Mouse (Mus musculus): ENCODE measurements around the gene Pcnx. TPM values are rescaled to one million over a fixed set of nuclear protein-coding genes. Genes with fewer than 3 reads are reported as not detected.

Gene Pcnx
- polyA plus RNA-seq, 1 experiment = not detected

DNA sequence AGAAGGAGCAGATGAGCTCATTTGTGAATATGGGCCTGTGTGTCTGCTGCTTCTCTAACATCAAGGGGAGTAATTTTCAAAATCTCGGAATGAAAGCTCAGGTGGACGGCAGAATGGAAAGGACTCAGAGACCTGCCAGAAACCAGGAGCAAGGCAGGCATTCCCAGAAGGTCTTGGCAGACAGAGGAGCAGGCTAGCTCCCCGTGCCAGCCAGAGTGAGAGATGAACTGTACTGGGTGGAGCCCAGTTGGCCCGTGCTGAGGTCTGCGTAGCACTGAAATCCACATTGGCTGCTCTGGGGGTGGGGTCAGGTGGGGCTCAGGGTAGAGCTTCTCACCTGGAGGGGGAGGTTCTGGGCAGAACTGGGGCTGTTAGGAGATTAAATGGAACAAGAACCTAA lies 16.3 kb upstream of the Pcnx start:
- no peak for TF ChIP-seq GATA1 (IDR thresholded peaks at IDR 0.05; ENCODE audit: low read length)

GRCm38 (mm10) chr12:81844572-81844971 lies 15.3 kb upstream of the Pcnx start:
- no peak for TF ChIP-seq GATA1 (IDR thresholded peaks at IDR 0.05; ENCODE audit: low read length)

DNA sequence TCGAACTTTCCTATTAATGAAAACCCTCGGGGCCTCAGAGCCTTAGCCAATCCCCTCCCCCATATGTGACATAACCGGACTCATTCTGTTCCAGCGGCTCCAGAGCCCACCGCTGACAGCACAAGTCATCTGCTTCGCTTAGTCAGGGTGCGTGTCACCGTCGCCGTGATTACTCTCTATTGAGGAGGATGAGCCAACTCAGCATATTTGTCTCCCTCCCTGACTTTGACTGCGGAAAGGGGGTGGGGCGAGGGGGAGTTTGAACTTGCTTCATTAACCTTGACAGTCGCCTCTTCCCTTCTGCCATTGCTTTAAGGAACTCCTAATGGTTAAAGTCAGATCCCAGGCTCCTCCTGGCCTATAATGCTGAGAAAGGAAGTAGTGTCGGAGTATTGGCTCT lies 14.8 kb upstream of the Pcnx start:
- no peak for TF ChIP-seq GATA1 (IDR thresholded peaks at IDR 0.05; ENCODE audit: low read length)

GRCm38 (mm10) chr12:81849629-81850028 lies 10.2 kb upstream of the Pcnx start:
- no peak for TF ChIP-seq GATA1 (IDR thresholded peaks at IDR 0.05; ENCODE audit: low read length)

GRCm38 (mm10) chr12:81852551-81852950 lies 7.3 kb upstream of the Pcnx start:
- TF ChIP-seq GATA1 (IDR thresholded peaks at IDR 0.05; ENCODE audit: low read length) = no peak

DNA sequence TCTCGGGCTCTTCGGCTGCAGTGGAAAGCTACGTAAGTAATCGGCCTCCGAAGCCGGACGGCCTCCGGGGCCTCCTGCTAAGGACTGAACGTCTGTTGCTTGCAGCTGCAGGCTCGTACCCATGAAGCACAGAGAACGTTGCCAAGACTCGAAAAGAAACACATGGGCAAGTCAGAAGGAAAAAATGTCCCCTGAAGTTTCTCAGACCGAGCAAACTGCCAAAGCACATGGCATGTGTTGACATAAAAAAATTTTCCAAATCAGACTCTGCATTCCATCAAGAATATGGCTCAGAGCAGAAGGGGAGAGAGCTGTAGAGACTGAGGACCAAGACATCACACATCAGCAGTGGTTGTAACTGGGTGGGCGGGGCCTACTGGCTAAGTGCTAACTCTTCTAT lies 6.8 kb upstream of the Pcnx start:
- no peak for TF ChIP-seq GATA1 (IDR thresholded peaks at IDR 0.05; ENCODE audit: low read length)

DNA sequence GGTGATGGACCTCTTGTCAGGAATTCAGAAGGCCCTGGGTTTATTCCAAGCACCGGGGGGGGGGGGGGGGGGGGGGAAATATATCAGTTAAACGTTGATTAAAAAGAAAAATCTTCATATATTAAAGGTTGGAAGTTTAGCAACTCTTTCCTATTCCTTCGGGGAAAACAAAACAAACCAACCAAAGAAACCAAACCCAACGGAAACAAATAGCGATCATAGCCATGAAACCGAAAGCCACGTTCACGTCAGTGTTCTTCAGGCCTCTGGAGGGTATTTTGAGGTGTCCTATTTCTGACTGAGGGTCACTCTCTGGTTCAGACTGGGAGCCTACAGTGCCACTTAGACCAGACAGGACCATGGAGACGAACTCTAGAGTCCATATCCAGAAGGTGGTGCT lies 6.3 kb upstream of the Pcnx start:
- TF ChIP-seq GATA1 (IDR thresholded peaks at IDR 0.05; ENCODE audit: low read length) = no peak

DNA sequence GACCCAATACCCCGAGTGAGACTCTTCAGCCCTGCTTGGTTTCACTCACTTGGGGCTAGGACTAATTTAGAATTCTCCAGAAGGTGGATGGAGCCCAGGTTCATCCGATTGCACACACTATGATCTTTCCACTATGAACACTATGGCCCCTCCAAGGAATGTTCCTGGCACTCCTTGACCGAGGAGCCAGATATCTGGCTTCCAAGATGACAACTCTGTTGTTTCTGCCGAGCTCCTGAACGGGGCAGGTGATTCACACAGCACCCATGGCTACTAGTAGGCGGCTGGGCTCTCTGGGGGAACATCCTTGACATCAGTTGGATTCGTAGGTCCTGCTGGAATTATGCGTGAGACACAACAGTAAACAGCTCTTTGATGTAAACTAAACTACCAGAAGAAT lies 4.8 kb upstream of the Pcnx start:
- no peak for TF ChIP-seq GATA1 (IDR thresholded peaks at IDR 0.05; ENCODE audit: low read length)

DNA sequence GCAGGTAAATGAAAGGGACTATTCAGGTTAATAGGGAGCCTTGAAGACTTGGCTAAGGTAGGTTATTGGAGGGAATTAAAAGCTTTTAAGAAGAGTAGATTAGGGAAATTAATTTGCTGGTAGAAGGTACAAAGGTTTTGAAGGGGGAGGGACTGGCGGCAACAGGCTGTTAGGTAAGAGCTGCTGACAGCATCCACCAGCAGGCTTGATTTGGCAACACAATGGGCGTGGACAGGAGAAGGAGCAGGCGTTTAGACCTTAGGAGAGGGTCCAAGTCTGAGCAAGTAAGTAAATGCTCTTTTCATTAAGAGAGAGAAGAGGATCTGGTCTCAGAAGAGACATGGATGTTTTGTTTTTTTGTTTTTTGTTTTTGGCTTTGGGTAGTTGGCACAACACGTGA lies 3.1 kb upstream of the Pcnx start:
- no peak for TF ChIP-seq GATA1 (IDR thresholded peaks at IDR 0.05; ENCODE audit: low read length)

DNA sequence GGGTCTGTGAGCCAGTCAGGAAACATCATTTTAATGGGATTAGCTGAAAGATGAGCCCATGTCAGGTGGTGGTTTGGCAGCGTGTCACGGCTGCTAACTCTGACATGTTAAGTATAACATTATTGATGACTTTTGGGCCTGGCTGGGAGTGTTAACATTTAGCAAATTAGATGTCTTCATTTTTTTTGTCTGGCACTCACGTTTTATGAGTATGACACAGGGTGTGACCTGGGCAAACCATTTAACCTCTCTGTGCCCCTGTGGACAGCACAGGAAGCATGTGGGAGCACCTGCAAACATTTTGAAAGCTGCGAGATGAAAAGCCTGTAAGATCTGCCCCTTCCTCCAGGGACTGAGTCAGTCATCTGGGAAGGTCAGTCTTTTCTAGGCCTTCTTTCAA lies 2.6 kb upstream of the Pcnx start:
- no peak for TF ChIP-seq GATA1 (IDR thresholded peaks at IDR 0.05; ENCODE audit: low read length)

- TF ChIP-seq GATA1 (IDR thresholded peaks at IDR 0.05; ENCODE audit: low read length) = no peak
Measured at GRCm38 (mm10) chr12:81857978-81858569, 1.7 kb upstream of the Pcnx start.

GRCm38 (mm10) chr12:81860308-81861181 lies 722 bp downstream of the Pcnx start:
- TF ChIP-seq GATA1 (IDR thresholded peaks at IDR 0.05; ENCODE audit: low read length) = no peak

- TF ChIP-seq GATA1 (IDR thresholded peaks at IDR 0.05; ENCODE audit: low read length) = no peak
Measured at GRCm38 (mm10) chr12:81861199-81862085, 1.6 kb downstream of the Pcnx start.

DNA sequence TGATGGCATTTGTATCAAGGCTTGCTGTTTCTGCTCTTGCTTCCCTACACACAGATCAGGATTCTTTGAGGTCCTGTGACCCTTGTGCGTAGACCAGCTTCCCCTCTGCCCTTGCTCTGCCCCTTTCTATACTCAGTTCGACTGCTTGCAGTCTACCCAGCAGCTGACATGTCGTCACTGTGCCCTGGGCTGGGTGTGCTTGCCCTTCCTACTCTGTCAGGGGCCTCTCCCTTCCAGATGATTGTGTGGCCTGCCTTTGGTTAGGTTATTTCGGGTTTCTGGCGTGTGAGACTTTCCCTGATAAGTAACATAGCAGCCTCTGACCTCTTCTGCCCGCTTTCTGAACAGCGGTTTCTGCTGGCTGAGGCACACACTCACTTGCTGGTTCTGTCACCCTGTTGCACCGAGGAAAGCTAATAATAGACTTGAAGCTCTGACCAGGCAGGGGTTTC lies 2.6 kb downstream of the Pcnx start:
- no peak for TF ChIP-seq GATA1 (IDR thresholded peaks at IDR 0.05; ENCODE audit: low read length)

GRCm38 (mm10) chr12:81863949-81864348 lies 4.1 kb downstream of the Pcnx start:
- no peak for TF ChIP-seq GATA1 (IDR thresholded peaks at IDR 0.05; ENCODE audit: low read length)

DNA sequence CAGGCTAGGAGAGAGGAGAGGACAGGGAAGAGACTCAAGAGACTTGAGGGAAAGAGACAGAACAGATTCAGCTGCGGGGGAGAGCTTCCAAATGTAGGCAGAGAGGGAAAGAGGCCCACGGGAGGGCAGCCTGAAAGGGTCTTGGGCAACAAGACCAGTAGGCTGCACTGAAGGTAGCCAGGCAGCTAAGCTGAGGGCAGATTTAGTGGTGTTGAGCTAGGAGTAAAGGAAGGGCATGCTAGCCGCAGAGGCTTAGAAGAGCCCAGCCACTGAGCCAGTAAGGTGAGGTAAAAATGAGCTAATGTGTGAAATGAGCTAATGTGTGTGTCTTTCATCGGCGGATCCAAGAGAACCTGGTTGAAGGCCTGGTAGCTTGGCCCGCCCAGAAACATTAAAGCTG lies 5.4 kb downstream of the Pcnx start:
- TF ChIP-seq GATA1 (IDR thresholded peaks at IDR 0.05; ENCODE audit: low read length) = no peak
